Mouse (Mus musculus): ENCODE results near the gene Txn2. TPM values are rescaled to one million over a fixed set of nuclear protein-coding genes. Genes with fewer than 3 reads are reported as not detected.

The Txn2 gene
- polyA plus RNA-seq, 1 experiment from 2014 or later: 193 TPM

DNA sequence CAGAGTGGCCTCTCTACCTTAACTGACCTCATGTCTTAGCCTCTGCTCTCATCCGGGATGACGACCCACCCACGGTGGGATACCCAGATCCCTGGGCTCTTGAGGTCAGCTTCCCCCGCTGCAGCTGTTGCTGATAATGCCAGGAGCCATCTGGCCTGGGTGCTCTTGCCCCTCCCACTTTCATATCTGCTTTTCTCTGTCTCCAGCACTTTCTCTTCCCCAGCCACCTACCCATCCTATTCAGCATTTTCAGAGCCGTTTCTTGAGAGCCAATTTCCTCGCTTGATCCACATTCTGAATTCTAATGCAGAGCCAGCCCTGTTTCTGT lies 2.8 kb upstream of the Txn2 start:
- WGBS: 78% methylated on average over 6 of the region's 6 CpGs
- no peak for ATAC-seq (ENCODE audit: low FRiP score)
- Histone ChIP-seq H3K36me3 (peaks cover 4% of the 10 kb centered on the region; the same call in 1 of the 2 replicates), H3K27ac (replicated peaks) (no peak overlapping the region), H3K27me3 (replicated peaks) (no peaks in the 10 kb centered on the region), H3K4me1 (peaks cover 39% of the 10 kb centered on the region), H3K9me3 (replicated peaks) (no peaks in the 10 kb centered on the region), H3K4me2 (no peak overlapping the region), H3K4me3 (replicated peaks) (no peak overlapping the region), H3K9ac (replicated peaks) (no peak overlapping the region)

DNA sequence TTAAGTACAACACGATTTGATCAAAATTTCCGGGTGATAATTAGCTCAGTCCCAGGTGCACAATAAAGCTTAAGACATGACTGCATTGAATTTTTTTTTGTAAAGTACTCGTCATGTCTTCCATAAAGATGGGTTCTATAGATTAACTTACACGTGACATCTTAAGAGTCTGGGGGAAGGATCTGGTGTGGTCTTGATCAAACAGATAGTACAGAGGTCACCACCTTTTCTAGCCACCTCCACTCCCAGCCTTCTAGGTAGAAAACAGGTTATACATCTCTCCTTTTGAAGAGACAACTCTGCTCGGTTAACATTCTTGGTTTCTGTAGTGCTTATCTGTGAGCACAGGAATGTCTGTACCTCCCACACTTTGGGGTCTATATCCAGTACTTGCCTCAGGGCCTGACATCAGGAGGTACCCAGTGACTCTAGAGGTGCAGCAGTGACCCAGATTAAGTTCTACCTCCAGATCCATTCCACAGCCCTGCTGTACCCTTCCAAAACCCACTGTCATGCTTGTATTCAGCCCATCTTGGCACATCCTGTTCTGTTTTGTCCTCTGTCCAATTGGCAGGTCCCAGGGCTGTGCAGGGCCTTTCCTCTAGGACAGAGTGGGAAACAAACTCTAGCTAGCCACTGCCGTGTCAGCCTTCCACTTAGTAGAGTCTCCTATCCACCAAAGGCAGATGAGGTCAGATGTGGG lies 2.3 kb upstream of the Txn2 start:
- peaks cover 8% of the 10 kb centered on the region; the same call in 1 of the 2 replicates for H3K36me3 ChIP-seq
- H3K9ac ChIP-seq (replicated peaks): no peak overlapping the region
- peaks cover 39% of the 10 kb centered on the region for H3K4me1 ChIP-seq
- H3K4me3 ChIP-seq (replicated peaks): no peak overlapping the region
- H3K27me3 ChIP-seq (replicated peaks): no peaks in the 10 kb centered on the region
- no peaks in the 10 kb centered on the region for H3K9me3 ChIP-seq (replicated peaks)
- no peak overlapping the region for H3K4me2 ChIP-seq
- 85% methylated on average over 6 of the region's 6 CpGs for WGBS
- H3K27ac ChIP-seq (replicated peaks): no peak overlapping the region
- no peak for ATAC-seq (ENCODE audit: low FRiP score)

DNA sequence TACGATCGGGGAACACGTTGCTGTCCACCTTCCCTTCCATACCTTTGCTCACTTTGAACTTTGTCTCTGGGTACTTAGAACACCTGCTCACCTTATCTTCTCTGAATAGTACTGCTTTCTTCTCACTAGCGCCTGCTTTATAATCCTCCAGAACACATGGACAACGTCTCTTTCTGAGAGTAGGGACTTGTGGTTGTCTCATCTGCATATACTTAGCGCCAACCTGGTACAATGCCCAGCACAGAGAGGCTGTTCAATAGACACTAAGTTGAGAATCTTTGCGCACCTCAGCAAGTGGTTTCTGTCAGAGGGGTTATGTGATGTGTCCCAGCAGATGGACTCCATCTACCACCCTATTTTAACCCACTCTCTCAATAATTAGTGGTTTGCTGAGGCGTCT lies 998 bp upstream of the Txn2 start:
- no peaks in the 10 kb centered on the region for H3K9me3 ChIP-seq (replicated peaks)
- peaks cover 8% of the 10 kb centered on the region; the same call in 1 of the 2 replicates for H3K36me3 ChIP-seq
- H3K27ac ChIP-seq (replicated peaks): peak overlapping the region; percentile 91; the same call in 1 of the 2 replicates

DNA sequence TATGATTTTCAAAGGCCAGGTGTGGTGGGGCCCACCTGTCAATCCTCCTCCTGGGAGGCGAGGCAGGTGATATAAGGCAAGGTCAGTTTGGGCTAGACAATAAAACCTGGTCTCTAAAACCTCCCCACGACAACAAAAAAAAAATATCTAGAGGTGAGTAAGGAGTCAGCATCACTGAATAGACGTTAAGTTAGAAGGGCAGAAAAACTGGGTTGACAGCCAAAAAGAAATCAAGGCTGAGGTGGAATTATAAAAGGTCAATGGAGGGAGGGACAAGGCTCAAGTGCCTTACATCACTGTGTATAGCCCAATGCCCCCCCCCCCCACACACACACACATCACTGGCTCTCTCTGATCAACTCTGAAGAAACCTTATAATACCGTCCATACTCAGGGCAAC lies 715 bp downstream of the Txn2 start:
- Histone ChIP-seq H3K27ac (replicated peaks) (peak overlapping the region; percentile 100), H3K9me3 (replicated peaks) (no peaks in the 10 kb centered on the region), H3K36me3 (peaks cover 24% of the 10 kb centered on the region), H3K4me1 (peaks cover 25% of the 10 kb centered on the region), H3K27me3 (replicated peaks) (no peaks in the 10 kb centered on the region), H3K4me3 (replicated peaks) (peak overlapping the region; percentile 79), H3K4me2 (peak overlapping the region; percentile 85), H3K9ac (replicated peaks) (peak overlapping the region; percentile 82)
- ATAC-seq (ENCODE audit: low FRiP score): no peak
- 26% methylated on average over 4 of the region's 4 CpGs for WGBS

More for the DNA sequence above, 998 bp upstream of the Txn2 start:
- H3K9ac ChIP-seq (replicated peaks): peak overlapping the region; percentile 68
- ATAC-seq (ENCODE audit: low FRiP score): no peak
- peaks cover 39% of the 10 kb centered on the region for H3K4me1 ChIP-seq
- WGBS: 50% methylated on average over 8 of the region's 8 CpGs
- peak overlapping the region; percentile 79 for H3K4me3 ChIP-seq (replicated peaks)
- H3K27me3 ChIP-seq (replicated peaks): no peaks in the 10 kb centered on the region
- peak overlapping the region; percentile 85 for H3K4me2 ChIP-seq

DNA sequence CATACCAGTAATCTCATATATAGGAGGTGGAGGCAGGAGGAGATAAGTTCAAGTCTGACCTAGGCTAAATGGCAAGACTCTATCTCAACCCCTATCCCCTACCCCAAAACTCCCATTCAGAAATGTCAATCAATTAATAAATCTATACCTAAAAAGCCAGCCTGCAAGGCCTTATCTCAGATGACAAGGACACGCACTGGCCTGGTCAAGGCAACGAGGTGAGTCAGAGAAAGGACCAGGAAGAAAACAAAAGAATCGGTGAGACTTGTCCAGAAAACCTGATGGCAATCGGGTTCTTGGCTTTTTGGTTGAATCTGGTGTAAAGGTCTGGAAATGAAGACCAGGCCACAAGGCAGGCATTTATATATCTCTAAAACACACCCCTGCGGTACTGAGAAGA lies 1.9 kb downstream of the Txn2 start:
- Histone ChIP-seq H3K27ac (replicated peaks) (no peak overlapping the region), H3K4me3 (replicated peaks) (no peak overlapping the region), H3K4me1 (peaks cover 25% of the 10 kb centered on the region), H3K27me3 (replicated peaks) (no peaks in the 10 kb centered on the region), H3K9ac (replicated peaks) (no peak overlapping the region), H3K9me3 (replicated peaks) (no peaks in the 10 kb centered on the region), H3K36me3 (peaks cover 36% of the 10 kb centered on the region), H3K4me2 (no peak overlapping the region)
- no peak for ATAC-seq (ENCODE audit: low FRiP score)
- 98% methylated on average over 5 of the region's 5 CpGs for WGBS

DNA sequence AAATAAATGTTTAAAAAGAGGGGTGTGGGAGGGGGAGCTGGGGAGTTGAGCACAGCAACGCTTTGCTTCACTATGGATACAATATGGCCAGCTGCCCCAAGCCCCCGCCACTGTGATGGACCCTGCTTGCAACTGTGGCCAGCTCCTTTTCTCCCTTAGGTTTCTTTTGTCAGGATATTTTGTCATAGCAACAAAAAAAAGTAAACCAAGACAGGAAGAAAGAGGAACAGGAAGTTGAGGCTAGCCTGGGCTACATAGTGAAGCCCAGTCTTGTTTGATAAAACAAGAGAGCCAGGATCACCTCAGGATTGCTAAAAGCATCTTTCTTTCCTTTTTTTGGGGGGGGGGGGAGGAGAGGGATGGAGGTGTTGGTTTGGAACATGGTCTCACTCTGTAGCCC lies 3.6 kb downstream of the Txn2 start:
- H3K36me3 ChIP-seq: peaks cover 51% of the 10 kb centered on the region
- peaks cover 25% of the 10 kb centered on the region for H3K4me1 ChIP-seq
- no peak for ATAC-seq (ENCODE audit: low FRiP score)
- no peak overlapping the region for H3K4me3 ChIP-seq (replicated peaks)
- H3K9ac ChIP-seq (replicated peaks): no peak overlapping the region
- no peaks in the 10 kb centered on the region for H3K9me3 ChIP-seq (replicated peaks)
- WGBS: 94% methylated on average over 2 of the region's 2 CpGs
- no peaks in the 10 kb centered on the region for H3K27me3 ChIP-seq (replicated peaks)
- no peak overlapping the region for H3K4me2 ChIP-seq
- no peak overlapping the region for H3K27ac ChIP-seq (replicated peaks)

DNA sequence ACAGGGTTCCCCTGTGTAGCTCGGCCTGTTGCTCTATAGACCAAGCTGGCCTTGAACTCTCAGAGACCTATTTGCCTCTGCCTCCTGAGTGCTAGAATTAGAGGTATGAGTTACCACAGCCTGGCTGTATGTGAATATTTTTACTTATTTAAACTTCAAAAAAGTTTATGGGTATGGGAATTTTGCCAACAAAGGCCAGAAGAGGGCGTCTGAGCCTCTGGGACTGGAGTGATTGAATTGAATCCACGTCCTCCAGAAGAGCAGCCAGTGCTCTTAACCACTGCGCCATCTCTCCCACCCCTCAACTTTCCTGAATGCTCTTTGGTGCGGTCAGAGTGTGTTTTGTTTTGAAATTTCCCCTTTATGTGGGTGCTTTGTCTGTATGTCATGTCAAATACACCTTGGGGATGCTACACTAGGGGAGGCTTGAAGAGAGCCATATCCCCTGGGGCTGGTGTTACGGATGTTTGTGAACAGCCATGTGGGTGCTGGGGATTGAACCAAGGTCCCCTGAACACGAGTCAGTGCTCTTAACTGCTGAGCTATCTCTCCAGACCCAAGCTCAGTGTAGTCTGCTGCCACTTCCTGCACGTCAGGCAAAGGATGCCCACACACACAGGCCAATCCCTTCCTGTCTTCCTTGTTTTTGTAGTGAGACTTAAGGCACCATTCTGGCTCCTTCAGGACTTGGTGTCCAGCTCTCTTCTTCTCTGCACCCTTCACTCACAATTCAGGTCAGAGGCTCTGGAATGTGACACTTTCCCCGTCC lies 5.4 kb downstream of the Txn2 start:
- Histone ChIP-seq H3K9me3 (replicated peaks) (no peaks in the 10 kb centered on the region), H3K4me1 (peaks cover 15% of the 10 kb centered on the region), H3K4me2 (no peak overlapping the region), H3K27ac (replicated peaks) (no peak overlapping the region), H3K4me3 (replicated peaks) (no peak overlapping the region), H3K27me3 (replicated peaks) (no peaks in the 10 kb centered on the region), H3K9ac (replicated peaks) (no peak overlapping the region), H3K36me3 (peaks cover 67% of the 10 kb centered on the region)
- WGBS: 69% methylated on average over 9 of the region's 9 CpGs
- ATAC-seq (ENCODE audit: low FRiP score): no peak

DNA sequence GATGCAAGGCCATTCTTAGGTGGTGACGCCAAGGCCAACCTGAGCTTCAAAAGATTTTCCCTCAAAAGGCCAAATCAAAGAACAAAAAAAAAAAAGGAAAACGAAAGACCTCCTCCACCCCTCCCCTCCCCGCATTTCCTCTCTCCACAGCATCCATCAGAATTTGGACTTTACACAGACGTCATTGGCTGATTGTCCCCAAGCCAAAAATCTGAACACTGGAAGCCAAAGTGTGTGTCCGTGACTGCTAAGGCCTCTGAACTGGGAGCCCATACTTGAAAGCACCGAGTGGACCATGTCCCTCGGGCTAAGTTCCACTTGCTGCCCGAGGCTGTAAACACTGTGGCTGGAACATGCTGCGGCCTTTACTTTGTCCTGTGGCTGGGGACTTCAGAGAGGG lies 6.1 kb downstream of the Txn2 start:
- Histone ChIP-seq H3K36me3 (peaks cover 69% of the 10 kb centered on the region), H3K9me3 (replicated peaks) (no peaks in the 10 kb centered on the region), H3K27me3 (replicated peaks) (no peaks in the 10 kb centered on the region), H3K9ac (replicated peaks) (no peak overlapping the region), H3K4me2 (no peak overlapping the region), H3K4me3 (replicated peaks) (no peak overlapping the region), H3K27ac (replicated peaks) (no peak overlapping the region), H3K4me1 (peaks cover 9% of the 10 kb centered on the region)
- WGBS: 89% methylated on average over 9 of the region's 9 CpGs
- no peak for ATAC-seq (ENCODE audit: low FRiP score)

DNA sequence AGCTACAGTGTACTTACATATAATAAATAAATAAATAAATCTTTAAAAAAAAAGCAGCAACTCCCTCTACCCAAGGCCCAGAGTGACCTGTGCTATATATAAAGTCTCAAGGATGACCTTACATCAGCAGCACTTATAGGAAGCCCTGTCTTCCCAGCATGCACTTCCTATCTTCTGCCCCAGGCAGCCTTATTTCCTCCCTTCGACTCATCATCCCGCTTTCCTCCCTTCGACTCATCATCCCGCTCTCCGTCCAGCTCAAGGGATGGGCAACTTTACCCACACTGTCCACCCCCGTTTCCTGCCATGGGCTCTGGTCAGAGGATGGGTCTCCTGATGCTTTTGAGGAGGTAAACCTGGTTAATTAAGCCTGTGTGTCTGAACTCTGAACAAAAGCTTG lies 7.2 kb downstream of the Txn2 start:
- Histone ChIP-seq H3K4me3 (replicated peaks) (no peak overlapping the region), H3K4me2 (no peak overlapping the region), H3K36me3 (peaks cover 66% of the 10 kb centered on the region), H3K9me3 (replicated peaks) (no peaks in the 10 kb centered on the region), H3K4me1 (no peaks in the 10 kb centered on the region; the same call in 1 of the 2 replicates), H3K9ac (replicated peaks) (no peak overlapping the region), H3K27ac (replicated peaks) (no peak overlapping the region), H3K27me3 (replicated peaks) (no peaks in the 10 kb centered on the region)
- WGBS: 86% methylated on average over 6 of the region's 6 CpGs
- ATAC-seq (ENCODE audit: low FRiP score): no peak

DNA sequence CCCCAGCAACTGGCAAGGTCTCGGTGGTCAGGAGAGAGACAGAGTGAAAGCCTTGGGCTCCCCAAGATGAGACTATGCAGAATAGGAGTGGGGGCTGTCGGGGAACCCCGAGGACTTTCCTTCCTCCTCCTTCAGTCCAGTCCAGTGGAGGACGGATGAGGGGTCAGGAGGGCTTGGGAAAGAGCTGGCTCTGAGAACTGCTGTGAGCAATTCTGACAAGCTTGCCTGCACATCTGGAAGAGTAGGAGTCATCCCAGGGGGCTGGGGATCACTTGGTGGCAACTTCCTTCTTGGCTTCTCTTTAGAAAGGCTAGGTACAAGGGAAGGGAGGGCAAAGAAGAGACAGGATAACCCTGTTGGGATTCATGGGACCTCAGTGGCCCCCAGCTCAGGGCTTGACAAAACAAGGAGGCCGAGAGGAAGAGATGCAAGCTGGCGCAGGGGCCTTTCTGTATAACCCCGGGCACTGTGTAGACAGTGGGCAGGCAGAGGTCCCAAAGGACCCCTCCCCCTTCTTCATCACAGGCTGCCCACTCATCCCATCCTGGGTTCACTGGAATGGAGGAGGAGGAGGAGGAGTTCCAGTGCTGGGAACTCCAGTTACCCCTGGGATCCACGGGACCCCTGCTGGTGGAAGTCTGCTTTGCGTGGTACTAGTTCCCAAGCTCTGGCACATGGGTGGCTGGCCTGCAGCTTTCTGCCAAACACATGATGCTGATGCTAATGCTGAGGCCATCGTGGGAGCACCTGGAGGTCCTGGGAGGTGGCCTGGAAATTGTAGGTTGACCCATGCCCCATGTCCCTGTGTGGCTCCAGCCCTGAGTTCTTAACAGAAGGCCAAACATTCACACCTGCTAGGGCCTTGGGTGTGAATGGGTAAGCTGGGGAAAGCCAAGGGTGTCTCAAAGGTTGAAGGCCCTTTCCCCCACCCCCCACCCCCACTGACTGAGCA lies 8.0 kb downstream of the Txn2 start:
- no peak for ATAC-seq (ENCODE audit: low FRiP score)
- Histone ChIP-seq H3K9ac (replicated peaks) (no peak overlapping the region), H3K4me2 (no peak overlapping the region), H3K27ac (replicated peaks) (no peak overlapping the region), H3K36me3 (peaks cover 67% of the 10 kb centered on the region), H3K4me1 (no peaks in the 10 kb centered on the region; the same call in 1 of the 2 replicates), H3K27me3 (replicated peaks) (no peaks in the 10 kb centered on the region), H3K4me3 (replicated peaks) (no peak overlapping the region), H3K9me3 (replicated peaks) (no peaks in the 10 kb centered on the region)
- WGBS: 84% methylated on average over 10 of the region's 10 CpGs

DNA sequence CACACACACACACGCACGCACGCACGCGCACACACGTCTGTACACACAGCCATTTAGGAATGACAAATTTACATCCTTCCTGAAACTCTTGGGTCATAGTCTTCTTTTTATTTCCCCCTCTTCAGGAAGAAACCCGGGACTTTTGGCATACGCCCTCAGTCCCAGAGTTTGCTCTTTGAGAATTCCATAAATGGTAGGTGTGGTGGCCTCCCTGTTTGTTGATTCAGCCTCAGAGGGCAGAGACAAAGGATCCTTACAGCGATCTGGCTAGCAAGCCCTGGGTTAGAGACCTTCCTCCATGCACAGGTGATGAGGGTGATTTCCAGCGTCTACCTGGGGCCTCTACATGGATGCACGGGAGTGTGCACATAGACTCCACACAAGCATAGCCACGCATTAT lies 9.4 kb downstream of the Txn2 start:
- H3K27ac ChIP-seq (replicated peaks): no peak overlapping the region
- H3K27me3 ChIP-seq (replicated peaks): no peaks in the 10 kb centered on the region
- H3K36me3 ChIP-seq: peaks cover 77% of the 10 kb centered on the region
- H3K9me3 ChIP-seq (replicated peaks): no peaks in the 10 kb centered on the region
- no peak overlapping the region; the same call in 1 of the 2 replicates for H3K9ac ChIP-seq (replicated peaks)
- H3K4me3 ChIP-seq (replicated peaks): no peak overlapping the region
- 93% methylated on average over 12 of the region's 12 CpGs for WGBS
- H3K4me2 ChIP-seq: no peak overlapping the region
- no peak for ATAC-seq (ENCODE audit: low FRiP score)
- no peaks in the 10 kb centered on the region; the same call in 1 of the 2 replicates for H3K4me1 ChIP-seq
